Mouse (Mus musculus): Measurements from ENCODE around the gene Tnfrsf19.

- TF ChIP-seq POLR2A (IDR thresholded peaks at IDR 0.05; ENCODE audit: insufficient read depth, low read length), result no peak
- no peak for TF ChIP-seq CTCF (IDR thresholded peaks at IDR 0.05; ENCODE audit: low read depth, low read length)
- TF ChIP-seq EP300 (IDR thresholded peaks at IDR 0.05; ENCODE audit: insufficient read depth, low read depth, low read length), result no peak
Measured at GRCm38 (mm10) chr14:60993506-60993905, 52.8 kb downstream of the Tnfrsf19 start.

Data from ES-Bruce4 (cell line).